Mouse (Mus musculus): Measurements from ENCODE around the gene Fam160b1.

The Fam160b1 gene

DNA sequence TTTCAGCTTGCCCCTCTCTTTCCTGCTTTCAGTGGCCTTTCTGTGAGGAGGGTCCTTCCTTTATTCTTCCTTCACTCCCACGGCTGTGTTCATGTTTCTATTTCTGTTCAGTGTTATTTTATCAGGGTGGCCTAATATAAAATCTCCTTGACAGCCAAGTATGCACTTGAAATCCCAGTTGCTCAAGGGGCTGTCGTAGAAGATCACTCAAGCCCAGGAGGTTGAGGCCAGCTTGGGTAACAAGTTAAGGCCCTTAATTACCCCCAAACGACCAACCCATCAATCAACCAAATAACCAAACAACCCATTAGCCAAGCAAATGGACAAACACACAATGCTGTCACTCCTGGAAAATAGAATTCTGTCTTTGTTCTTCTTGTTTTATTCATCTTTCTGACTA, 62.9 kb downstream of the Fam160b1 start:
- no peak for DNase-seq (ENCODE audit: low read depth, low spot score)

DNA sequence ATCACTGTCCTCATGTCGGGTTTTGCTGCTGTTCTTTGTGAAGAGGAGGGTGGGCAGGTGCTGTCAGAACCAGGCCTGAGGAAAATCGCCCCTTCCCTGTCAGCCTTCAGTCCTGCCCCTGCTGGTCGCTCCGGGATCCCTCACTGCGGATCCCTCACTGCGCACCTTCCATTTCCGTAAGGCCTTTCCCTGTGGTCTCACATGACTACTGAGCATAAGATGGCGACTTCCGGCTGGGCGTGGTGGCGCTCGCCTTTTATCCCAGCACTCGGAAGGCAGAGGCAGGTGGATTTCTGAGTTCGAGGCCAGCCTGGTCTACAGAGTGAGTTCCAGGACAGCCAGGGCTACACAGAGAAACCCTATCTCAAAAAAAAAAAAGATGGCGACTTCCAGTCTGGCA, 64.8 kb downstream of the Fam160b1 start:
- no peak for DNase-seq (ENCODE audit: low read depth, low spot score)

DNA sequence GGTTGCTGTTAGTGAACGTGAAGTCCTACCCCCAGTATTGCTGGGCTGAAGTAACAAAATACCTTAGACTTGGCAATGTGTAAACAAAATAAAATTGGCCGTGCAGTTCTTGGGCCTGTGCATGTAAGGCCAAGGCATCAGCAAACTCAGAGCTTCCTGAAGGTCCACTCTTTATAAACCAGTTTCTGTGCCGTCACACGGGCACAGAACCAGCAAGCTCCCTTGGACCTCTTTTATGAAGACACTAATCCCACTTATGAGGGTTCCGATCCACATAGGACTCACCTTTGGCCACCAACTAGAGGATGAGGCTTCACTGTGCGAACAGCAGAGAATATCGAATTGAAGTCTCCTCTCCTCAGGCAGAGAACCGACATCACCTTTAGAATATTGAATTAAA, 66.4 kb downstream of the Fam160b1 start:
- no peak for DNase-seq (ENCODE audit: low read depth, low spot score)

DNA sequence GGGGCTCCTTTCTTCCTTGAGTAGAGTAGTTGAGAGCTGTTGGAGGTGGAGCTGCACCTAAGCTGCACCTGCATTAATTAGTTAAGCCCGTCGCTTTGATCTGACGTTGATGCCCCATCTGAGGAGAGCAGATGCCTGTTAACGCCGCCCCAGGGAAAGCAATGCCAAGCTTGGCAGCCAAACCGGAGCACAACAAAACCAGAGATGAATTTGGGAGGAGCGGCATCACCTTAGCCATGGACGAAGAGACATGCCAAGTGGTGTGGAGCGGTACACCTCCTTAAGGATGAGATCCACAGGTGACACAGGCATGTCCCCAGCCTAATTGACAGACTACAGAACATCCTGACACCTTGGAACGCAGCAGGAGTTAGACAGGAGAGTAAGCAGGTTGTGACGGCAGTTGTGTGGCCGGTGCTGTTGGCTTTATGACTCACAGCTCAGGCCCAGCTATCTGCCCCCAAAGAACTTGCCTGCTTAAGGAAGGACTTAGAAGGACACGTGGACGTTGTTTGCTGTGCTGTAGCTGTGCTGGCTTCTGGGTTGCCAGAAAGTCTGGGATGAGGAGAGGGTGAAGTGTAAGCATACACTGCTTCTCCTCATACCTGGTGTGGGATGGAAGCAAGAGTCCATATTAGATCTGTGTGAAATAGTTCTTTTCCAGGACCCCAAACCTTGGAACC, 67.4 kb downstream of the Fam160b1 start:
- DNase-seq (ENCODE audit: low read depth, low spot score) = no peak

DNA sequence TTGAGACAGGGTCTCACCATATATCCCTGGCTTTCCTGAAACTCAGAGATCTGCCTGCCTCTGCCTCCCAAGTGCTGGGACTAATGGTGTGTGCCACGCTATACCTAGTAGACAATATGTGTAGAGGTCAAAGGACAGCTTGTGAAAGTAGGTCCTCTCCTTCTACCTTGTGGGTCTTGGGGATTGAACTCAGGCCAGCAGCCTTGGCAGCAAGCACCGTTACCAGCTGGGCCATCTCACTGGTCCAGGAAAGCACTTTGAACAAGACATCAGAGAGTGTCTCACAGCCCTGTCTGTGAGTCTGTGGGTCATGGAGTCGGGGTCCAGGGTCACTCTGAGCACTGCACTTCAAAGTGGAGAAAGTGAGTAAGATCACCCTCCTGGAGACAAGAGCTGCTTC, 68.2 kb downstream of the Fam160b1 start:
- no peak for DNase-seq (ENCODE audit: low read depth, low spot score)

DNA sequence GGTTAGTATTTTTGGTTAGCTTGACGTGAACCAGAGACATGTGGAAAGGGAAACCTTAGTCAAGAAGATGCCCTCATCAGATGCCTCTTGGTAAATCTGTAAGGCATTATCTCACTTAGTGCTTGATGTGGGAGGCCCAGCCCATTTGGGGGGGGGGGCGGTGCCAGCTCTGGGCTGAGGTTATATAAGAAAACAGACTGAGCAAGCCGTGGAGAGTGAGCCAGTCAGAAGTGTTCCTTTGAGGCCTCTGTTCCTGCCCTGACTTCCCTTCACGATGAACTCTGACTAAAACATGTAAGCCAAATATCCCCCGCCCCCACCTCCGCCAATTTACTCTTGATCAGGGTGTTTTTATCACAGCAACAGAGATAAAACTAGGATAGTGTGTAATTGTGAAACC, 69.4 kb downstream of the Fam160b1 start:
- no peak for DNase-seq (ENCODE audit: low read depth, low spot score)

DNA sequence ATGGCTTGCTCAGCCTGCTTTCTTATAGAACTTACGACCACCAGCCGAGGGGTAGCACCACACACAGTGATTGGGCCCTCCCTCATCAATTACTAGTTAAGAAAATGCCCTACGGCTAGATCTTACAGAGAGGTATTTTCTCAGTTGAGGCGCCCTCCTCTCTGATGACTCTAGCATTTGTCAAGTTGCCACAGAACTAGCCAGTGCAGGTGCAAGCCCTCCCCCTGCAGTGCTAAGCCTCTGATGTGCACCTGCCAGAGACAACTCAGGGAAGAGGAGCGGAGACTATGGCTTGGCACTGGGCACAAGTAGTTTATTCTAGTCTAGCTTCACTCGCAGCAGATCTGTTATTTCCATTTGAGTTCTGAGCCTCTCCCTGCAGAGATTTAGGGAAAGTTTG, 71.0 kb downstream of the Fam160b1 start:
- DNase-seq (ENCODE audit: low read depth, low spot score) = no peak

DNA sequence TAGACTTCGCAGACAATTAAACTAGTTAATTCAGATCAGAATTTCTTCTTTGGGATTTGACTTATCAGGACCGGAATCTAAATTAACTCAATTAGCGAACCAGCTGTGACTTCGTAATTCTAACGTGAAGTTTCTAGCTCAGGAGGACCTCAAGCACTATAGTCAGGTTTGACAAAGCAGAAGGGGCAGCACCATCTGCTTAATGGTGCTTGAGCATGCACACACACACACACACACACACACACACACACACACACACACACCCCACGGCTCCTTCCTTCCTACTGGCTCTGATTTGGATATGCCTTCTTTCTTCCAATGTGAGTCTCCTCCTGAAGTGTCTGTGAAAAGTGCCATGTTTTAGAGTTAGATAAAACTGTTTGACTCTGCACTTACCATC, 73.5 kb downstream of the Fam160b1 start:
- DNase-seq (ENCODE audit: low read depth, low spot score) = no peak

DNA sequence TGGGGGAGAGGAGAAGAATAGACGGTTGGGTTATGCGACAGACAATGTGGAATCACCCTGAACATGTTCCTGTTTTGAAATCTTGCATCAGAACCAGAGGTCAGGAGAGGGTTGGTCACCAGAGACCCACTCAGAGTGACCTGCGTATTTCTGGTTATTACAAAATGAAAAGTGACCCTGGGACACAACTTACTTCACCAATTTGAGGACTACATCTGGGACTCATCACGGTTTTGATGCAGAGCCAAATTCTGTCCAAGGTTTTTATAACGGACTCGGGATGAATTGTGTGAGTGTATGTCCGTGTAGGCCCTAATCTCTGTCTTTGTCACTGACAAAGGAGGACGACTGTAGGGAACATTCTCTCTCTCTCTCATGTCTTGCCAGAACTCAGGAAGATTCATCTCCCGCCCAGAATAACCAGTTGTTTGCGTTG, 76.1 kb downstream of the Fam160b1 start:
- no peak for DNase-seq (ENCODE audit: low read depth, low spot score)

DNA sequence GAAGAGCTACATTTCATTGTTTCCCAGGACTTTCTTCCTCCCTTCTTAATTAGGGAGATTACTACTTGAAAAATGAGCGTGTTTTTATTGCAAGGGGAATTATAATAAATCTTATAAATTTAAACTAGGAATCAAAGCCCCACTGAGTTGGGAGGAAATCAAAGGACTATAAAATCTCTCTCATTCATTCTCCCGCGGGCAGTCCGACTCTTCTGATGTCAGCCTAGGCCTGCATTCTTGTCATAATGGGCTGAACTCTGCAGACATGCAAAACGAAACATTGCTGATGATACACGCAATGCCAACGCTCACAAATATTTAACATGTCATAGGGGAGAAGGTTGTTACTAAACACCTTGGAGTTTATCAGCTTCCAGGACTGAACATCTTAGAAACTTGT, 76.6 kb downstream of the Fam160b1 start:
- DNase-seq (ENCODE audit: low read depth, low spot score) = no peak

All from brain, adult 2 months (tissue).